Mouse (Mus musculus) embryonic fibroblast, embryonic 13.5 days (primary cell): ENCODE results near the gene Ctsl. TPM values are rescaled to one million over a fixed set of nuclear protein-coding genes. Genes with fewer than 3 reads are reported as not detected.

Experiments used
- H3K27ac ChIP-seq: 2 replicates; pipeline ENCODE4 v1.5.1; 2012; ENCODE audit warnings: low read length, control low read depth, inconsistent platforms; ENCODE audit not compliant: insufficient read depth
- H3K4me1 ChIP-seq: 2 replicates; pipeline ENCODE4 v1.6.1; 2011; ENCODE audit warnings: low read length; ENCODE audit not compliant: control insufficient read depth, insufficient read depth
- H3K4me3 ChIP-seq: 2 replicates; pipeline ENCODE4 v1.5.1; 2011; ENCODE audit warnings: mild to moderate bottlenecking, control low read depth, low read length; ENCODE audit not compliant: insufficient read depth
- CTCF ChIP-seq: IDR thresholded peaks from 2 replicates; pipeline ENCODE4 v1.5.1; 2011; ENCODE audit warnings: mild to moderate bottlenecking, control low read depth, low read length, moderate library complexity, borderline replicate concordance; ENCODE audit not compliant: insufficient read depth
- POLR2A ChIP-seq: IDR thresholded peaks from 2 replicates; pipeline ENCODE4 v1.6.1; 2011; ENCODE audit warnings: low read depth, mild to moderate bottlenecking, control low read depth, low read length, moderate library complexity
- polyA plus RNA-seq: library from polyadenylated mRNA; stranded (reverse); fragments of >200 nt; gene quantifications from 2 replicates; pipeline ENCODE4 v1.2.4, GENCODE M21; 2011; ENCODE audit warnings: low read depth; ENCODE audit not compliant: missing spikeins, insufficient read length

Gene Ctsl
- polyA plus RNA-seq, 1 experiment: 713 TPM

GRCm38 (mm10) chr13:64358476-64358875 lies 12.2 kb downstream of the Ctsl start:
- no peak for TF ChIP-seq CTCF
- Histone ChIP-seq H3K27ac (peak overlapping the region; percentile 93), H3K4me1 (no peaks in the 10 kb centered on the region), H3K4me3 (no peak overlapping the region)

- no peaks in the 10 kb centered on the region for H3K4me1 ChIP-seq
- H3K4me3 ChIP-seq: no peak overlapping the region
- TF ChIP-seq CTCF: no peak
- H3K27ac ChIP-seq: peak overlapping the region; percentile 22; the same call in 1 of the 2 replicates
Observed at GRCm38 (mm10) chr13:64357389-64357788, 13.3 kb downstream of the Ctsl start.

- TF ChIP-seq POLR2A: no peak
- TF ChIP-seq CTCF: no peak
- Histone ChIP-seq H3K4me3 (no peak overlapping the region), H3K27ac (no peak overlapping the region), H3K4me1 (no peaks in the 10 kb centered on the region)
Observed at GRCm38 (mm10) chr13:64349474-64349873, 21.2 kb downstream of the Ctsl start.

- no peak for TF ChIP-seq CTCF
- TF ChIP-seq POLR2A: no peak; the same call in 1 of the 2 replicates
- Histone ChIP-seq H3K4me1 (no peaks in the 10 kb centered on the region; the same call in 1 of the 2 replicates), H3K4me3 (peak overlapping the region; percentile 49), H3K27ac (no peak overlapping the region)
Observed at GRCm38 (mm10) chr13:64344082-64344501, 26.6 kb downstream of the Ctsl start.

GRCm38 (mm10) chr13:64343598-64343997 lies 27.1 kb downstream of the Ctsl start:
- Histone ChIP-seq H3K4me1 (no peaks in the 10 kb centered on the region; the same call in 1 of the 2 replicates), H3K27ac (no peak overlapping the region), H3K4me3 (peak overlapping the region; percentile 49)
- TF ChIP-seq CTCF (no peak), POLR2A (no peak)

- Histone ChIP-seq H3K27ac (no peak overlapping the region), H3K4me3 (no peak overlapping the region), H3K4me1 (no peaks in the 10 kb centered on the region)
- TF ChIP-seq POLR2A: no peak
- no peak for TF ChIP-seq CTCF
Observed at GRCm38 (mm10) chr13:64335546-64336132, 35.1 kb downstream of the Ctsl start.

- Histone ChIP-seq H3K4me1 (no peaks in the 10 kb centered on the region), H3K27ac (no peak overlapping the region), H3K4me3 (no peak overlapping the region)
- no peak for TF ChIP-seq CTCF
- no peak for TF ChIP-seq POLR2A
Observed at GRCm38 (mm10) chr13:64333102-64333501, 37.6 kb downstream of the Ctsl start.

- Histone ChIP-seq H3K4me1 (no peaks in the 10 kb centered on the region), H3K4me3 (no peak overlapping the region), H3K27ac (no peak overlapping the region)
- TF ChIP-seq POLR2A (no peak), CTCF (no peak)
Observed at GRCm38 (mm10) chr13:64332321-64332720, 38.4 kb downstream of the Ctsl start.

GRCm38 (mm10) chr13:64322561-64323281 lies 48.0 kb downstream of the Ctsl start:
- no peak overlapping the region for H3K4me3 ChIP-seq
- no peaks in the 10 kb centered on the region for H3K4me1 ChIP-seq
- TF ChIP-seq POLR2A (no peak), CTCF (no peak)
- H3K27ac ChIP-seq: no peak overlapping the region

GRCm38 (mm10) chr13:64320334-64320733 lies 50.4 kb downstream of the Ctsl start:
- Histone ChIP-seq H3K4me3 (no peak overlapping the region), H3K27ac (no peak overlapping the region)
- TF ChIP-seq POLR2A (no peak), CTCF (no peak)

More at GRCm38 (mm10) chr13:64320334-64320733, 50.4 kb downstream of the Ctsl start:
- H3K4me1 ChIP-seq: no peaks in the 10 kb centered on the region
